Mouse (Mus musculus) limb, embryonic 15.5 days (tissue): ENCODE measurements around the gene Ptprcap. TPM values are rescaled to one million over a fixed set of nuclear protein-coding genes. Genes with fewer than 3 reads are reported as not detected.

ENCODE experiments used
- ATAC-seq: fragments of 200-750 bp; cut with Nextera tagmentation; 2 replicates; pipeline ENCODE4 v1.8.0; 2017; ENCODE audit warnings: low read depth, moderate TSS enrichment; ENCODE audit not compliant: insufficient number of reproducible peaks, low FRiP score, low TSS enrichment
- H3K27ac ChIP-seq: fragments of 300-500 bp; sonication (generic); 2 replicates; pipeline ENCODE4 v1.5.1; 2015; ENCODE audit warnings: moderate library complexity, mild to moderate bottlenecking, inconsistent platforms
- H3K27me3 ChIP-seq: fragments of 300-500 bp; sonication (generic); 2 replicates; pipeline ENCODE4 v1.6.1; 2015; ENCODE audit warnings: inconsistent platforms
- H3K36me3 ChIP-seq: fragments of 300-500 bp; sonication (generic); 2 replicates; pipeline ENCODE4 v1.6.1; 2015; ENCODE audit warnings: inconsistent platforms
- H3K4me1 ChIP-seq: fragments of 300-500 bp; sonication (generic); 2 replicates; pipeline ENCODE4 v1.6.1; 2015; ENCODE audit warnings: inconsistent platforms
- H3K4me2 ChIP-seq: fragments of 300-500 bp; sonication (generic); 2 replicates; pipeline ENCODE4 v1.6.1; 2015; ENCODE audit warnings: mild to moderate bottlenecking, inconsistent platforms
- H3K4me3 ChIP-seq: fragments of 300-500 bp; sonication (generic); 2 replicates; pipeline ENCODE4 v1.5.1; 2015; ENCODE audit warnings: mild to moderate bottlenecking, inconsistent platforms
- H3K9ac ChIP-seq: fragments of 300-500 bp; sonication (generic); 2 replicates; pipeline ENCODE4 v1.6.1; 2015; ENCODE audit warnings: inconsistent platforms
- H3K9me3 ChIP-seq: fragments of 300-500 bp; sonication (generic); 2 replicates; pipeline ENCODE4 v1.6.1; 2016; ENCODE audit warnings: inconsistent platforms
- WGBS: fragments of 180-500 bp; shearing (Covaris S2); methylation state at CpG from one replicate; pipeline ENCODE4 v1.1.7; 2015; 5-methylcytosine and 5-hydroxymethylcytosine counted together
- polyA plus RNA-seq: library from polyadenylated mRNA; unstranded; fragments of >200 nt; fragmentation: Nextera tagmentation; extraction: Ambion mirVana; gene quantifications from 2 replicates; pipeline ENCODE4 v1.2.1, GENCODE M21; 2015

Ptprcap gene
- polyA plus RNA-seq, 1 experiment from 2014 or later = 9.5 TPM

DNA sequence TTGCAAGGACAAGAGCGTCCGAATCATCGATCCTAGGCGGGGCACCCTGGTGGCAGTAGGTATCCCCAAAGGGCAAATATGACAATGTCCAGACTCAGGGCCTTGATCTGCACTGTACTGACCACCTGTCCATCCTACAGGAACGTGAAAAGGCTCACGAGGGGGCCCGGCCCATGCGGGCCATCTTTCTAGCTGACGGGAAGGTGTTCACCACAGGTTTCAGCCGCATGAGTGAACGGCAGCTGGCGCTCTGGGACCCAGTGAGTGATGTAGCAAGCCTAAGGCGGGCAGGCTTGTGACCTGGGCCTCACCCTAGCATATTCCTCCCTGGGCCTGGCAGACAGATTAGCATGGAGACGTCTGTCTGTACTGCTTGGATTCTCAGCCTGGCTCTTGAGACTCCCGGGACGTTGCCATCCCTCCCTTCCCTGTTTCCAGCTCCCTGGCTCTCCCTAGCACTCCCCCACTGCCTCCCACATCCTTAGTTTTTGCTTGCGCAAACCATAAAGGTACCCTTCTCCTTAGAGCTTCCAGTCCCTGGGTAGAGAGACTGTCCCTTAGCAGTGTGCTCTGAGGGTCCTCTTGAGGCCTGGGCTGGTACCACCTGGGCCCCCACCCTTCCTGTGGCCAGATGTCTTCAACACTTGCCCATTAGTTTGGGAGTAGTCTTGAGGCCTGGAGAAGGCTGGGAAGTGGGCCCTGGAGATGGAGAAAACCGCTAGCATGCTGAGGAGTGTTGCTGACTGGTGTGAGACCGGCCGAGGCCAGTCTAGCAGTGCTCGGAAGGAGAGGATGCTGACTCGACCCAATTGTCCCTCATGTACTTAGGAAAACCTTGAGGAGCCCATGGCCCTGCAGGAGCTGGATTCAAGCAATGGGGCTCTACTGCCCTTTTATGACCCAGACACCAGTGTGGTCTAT lies 2.6 kb upstream of the Ptprcap start:
- Histone ChIP-seq H3K36me3 (peaks cover 46% of the 10 kb centered on the region), H3K4me2 (no peak overlapping the region), H3K4me3 (no peak overlapping the region), H3K9ac (no peak overlapping the region), H3K9me3 (no peaks in the 10 kb centered on the region), H3K4me1 (peaks cover 22% of the 10 kb centered on the region), H3K27ac (no peak overlapping the region), H3K27me3 (no peaks in the 10 kb centered on the region)
- WGBS = 89% methylated on average over 22 of the region's 22 CpGs
- ATAC-seq = no peak

DNA sequence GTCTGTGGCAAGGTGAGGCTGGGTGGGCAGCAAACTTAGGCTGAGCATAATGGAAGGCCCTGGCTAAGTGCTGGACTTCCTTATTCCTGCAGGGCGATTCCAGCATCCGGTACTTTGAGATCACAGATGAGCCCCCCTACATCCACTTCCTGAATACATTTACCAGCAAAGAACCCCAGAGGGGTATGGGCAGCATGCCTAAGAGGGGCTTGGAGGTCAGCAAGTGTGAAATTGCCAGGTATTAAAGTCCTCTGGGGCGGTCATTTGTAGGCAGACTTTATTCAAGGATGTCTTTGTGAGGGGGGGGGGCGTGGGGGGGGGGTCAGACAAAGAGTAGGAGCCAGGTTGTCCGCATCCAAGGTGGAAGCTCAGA lies 1.9 kb upstream of the Ptprcap start:
- H3K9ac ChIP-seq = no peak overlapping the region
- no peaks in the 10 kb centered on the region for H3K9me3 ChIP-seq
- no peak overlapping the region for H3K27ac ChIP-seq
- H3K4me1 ChIP-seq = peaks cover 22% of the 10 kb centered on the region
- peaks cover 53% of the 10 kb centered on the region for H3K36me3 ChIP-seq
- WGBS = 65% methylated on average over 5 of the region's 5 CpGs
- H3K27me3 ChIP-seq = no peaks in the 10 kb centered on the region
- no peak for ATAC-seq
- no peak overlapping the region for H3K4me2 ChIP-seq
- H3K4me3 ChIP-seq = no peak overlapping the region

DNA sequence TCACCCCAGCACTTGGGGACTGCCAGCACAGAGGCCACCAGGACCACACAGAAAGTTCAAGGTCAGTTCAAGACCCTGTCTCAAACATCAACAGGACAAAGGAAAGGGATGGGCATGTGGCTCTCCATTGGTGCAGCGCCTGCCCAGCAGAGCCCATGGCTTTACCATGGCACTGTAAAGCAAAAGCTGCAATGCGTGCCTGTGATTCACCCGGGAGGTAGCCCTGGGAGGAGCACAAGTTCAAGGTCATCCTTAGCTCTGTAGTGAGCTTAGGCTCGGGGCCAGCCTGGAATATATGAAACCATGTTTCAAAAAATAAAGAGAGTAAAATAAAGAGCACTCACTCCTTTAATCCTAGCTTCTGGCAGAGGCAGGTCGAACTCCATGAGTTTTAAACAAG lies 1.5 kb upstream of the Ptprcap start:
- peaks cover 22% of the 10 kb centered on the region for H3K4me1 ChIP-seq
- ATAC-seq = no peak
- peaks cover 57% of the 10 kb centered on the region for H3K36me3 ChIP-seq
- H3K4me2 ChIP-seq = no peak overlapping the region
- no peak overlapping the region for H3K9ac ChIP-seq
- H3K4me3 ChIP-seq = no peak overlapping the region
- no peaks in the 10 kb centered on the region for H3K27me3 ChIP-seq
- no peak overlapping the region for H3K27ac ChIP-seq
- no peaks in the 10 kb centered on the region for H3K9me3 ChIP-seq
- WGBS = 90% methylated on average over 5 of the region's 5 CpGs

DNA sequence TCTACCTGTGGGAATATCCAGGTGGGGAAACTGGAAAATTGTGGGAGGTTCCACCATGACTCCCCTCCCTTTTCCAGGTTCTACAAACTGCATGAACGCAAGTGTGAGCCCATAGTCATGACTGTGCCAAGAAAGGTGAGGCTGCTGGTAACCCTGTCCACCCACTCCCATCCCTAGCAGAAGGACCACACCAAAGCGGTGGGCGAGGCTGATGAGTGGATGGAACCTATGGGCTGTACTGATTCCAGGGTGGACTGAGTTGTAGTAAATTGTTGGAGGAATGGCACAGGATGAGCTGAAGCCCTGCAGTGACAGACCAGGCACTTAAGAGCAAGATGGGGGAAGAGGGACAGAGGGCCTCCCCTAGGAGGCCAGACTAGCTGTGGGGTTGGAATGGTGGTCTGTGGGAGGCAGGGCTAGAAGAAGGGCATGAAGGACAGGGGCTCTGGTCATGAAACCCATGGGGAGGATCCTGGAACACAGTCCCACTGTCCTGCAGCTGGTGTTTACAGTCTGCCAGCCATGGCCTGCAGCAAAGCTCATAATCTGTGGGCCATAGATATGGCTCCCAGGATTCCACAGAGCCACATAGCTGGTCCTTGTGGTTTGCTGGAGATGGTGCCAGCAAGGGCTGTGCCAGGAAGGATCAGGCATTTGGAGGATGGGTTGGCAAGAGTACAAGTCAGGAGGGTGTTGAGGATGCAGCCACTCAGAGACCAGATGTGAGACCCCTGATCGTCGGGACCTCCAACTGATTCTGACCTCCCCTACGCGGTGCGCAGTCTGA lies 766 bp upstream of the Ptprcap start:
- Histone ChIP-seq H3K36me3 (peaks cover 64% of the 10 kb centered on the region), H3K9ac (no peak overlapping the region), H3K4me1 (peaks cover 20% of the 10 kb centered on the region), H3K27ac (no peak overlapping the region), H3K4me3 (no peak overlapping the region), H3K9me3 (no peaks in the 10 kb centered on the region), H3K27me3 (no peaks in the 10 kb centered on the region), H3K4me2 (no peak overlapping the region)
- WGBS = 85% methylated on average over 8 of the region's 8 CpGs
- no peak for ATAC-seq

DNA sequence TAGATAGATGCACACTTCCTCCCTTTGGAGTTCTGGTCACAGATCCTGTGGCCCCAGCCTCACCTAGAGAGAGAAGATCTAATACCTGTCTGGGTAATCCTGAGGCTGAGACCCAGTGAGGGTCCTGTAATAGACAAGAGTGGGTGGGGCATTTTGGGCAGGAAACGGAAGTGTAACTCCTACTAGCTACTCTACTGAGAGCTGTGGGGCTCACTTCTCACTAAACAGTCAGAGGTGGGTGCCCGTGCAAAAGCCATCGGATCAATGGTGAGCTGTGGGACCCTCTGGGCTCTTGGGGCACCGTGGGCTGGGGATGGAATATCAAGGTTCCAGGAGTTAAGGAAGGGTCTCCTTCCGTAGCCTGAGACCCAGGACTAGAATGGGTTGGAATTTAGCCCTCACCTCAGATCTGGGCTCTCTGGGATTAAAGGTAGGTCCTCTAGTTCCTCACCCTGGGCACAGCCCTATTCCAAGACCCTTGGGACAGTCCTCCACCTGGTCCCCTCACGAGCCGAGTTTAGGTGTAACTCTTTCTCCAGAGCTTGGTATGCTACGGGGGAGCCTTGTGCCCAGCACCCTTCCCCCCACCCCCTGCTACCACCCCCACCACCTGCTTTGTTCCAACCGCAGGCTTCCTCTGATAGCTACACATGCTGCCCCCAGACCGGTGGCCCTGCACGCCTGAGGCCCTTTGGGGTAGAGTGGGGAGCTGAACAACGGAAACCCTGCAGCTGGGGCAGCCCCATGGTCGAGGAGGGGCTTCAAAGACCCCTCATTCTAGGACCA lies 1.2 kb downstream of the Ptprcap start:
- H3K4me1 ChIP-seq = peaks cover 7% of the 10 kb centered on the region
- ATAC-seq = no peak
- no peaks in the 10 kb centered on the region for H3K27me3 ChIP-seq
- H3K4me2 ChIP-seq = no peak overlapping the region
- H3K9me3 ChIP-seq = no peaks in the 10 kb centered on the region
- no peak overlapping the region for H3K9ac ChIP-seq
- peaks cover 84% of the 10 kb centered on the region for H3K36me3 ChIP-seq
- no peak overlapping the region; the same call in 1 of the 2 replicates for H3K27ac ChIP-seq
- whole genome bisulfite sequencing = 78% methylated on average over 13 of the region's 13 CpGs
- no peak overlapping the region for H3K4me3 ChIP-seq

DNA sequence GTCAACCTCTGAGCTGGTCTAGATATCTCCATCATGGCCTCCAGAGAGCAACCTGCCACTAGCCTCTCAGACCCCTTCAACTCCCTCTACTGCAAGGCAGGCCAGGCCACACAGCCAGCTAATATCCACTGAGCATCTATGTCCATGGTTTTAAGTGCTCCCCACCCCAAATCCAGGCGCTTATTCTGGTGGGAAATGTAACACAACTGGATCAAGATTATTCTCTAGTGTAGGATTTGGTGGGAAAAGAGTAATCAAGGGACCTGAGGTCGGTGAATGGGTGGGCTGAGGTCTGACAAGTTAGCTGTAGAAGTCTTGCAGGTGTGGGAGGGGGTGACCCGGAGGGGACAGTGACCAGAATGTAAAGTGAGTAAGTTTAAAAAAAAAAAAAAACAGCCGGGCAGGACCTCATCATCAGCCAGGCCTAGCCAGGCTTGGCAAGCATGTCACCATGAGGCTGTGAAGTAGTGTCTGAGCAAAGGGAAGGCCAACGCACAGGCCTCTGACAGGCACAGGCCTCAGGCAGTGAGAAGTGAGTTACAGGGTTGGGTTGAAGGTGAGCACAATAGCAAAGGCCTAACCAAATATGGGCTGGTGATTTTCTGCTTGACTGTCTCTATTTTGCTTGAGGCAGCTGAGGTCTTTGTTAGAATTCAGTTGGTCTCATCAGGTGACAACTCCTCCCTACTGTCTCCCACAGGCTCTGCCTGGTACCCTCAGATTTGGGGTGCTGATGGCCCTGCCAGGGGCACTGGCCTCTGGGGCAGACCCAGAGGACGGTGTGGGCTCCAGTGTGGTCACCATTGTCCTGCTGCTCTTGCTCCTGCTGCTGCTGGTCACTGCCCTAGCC lies 2.0 kb downstream of the Ptprcap start:
- Histone ChIP-seq H3K4me1 (no peaks in the 10 kb centered on the region), H3K4me2 (no peak overlapping the region), H3K27ac (no peak overlapping the region; the same call in 1 of the 2 replicates), H3K9me3 (no peaks in the 10 kb centered on the region), H3K9ac (0 out of 2 replicates have a peak overlapping the region, but pooled peaks have one; percentile 14), H3K4me3 (no peak overlapping the region), H3K27me3 (no peaks in the 10 kb centered on the region), H3K36me3 (peaks cover 82% of the 10 kb centered on the region)
- ATAC-seq = no peak
- WGBS = 81% methylated on average over 6 of the region's 6 CpGs

DNA sequence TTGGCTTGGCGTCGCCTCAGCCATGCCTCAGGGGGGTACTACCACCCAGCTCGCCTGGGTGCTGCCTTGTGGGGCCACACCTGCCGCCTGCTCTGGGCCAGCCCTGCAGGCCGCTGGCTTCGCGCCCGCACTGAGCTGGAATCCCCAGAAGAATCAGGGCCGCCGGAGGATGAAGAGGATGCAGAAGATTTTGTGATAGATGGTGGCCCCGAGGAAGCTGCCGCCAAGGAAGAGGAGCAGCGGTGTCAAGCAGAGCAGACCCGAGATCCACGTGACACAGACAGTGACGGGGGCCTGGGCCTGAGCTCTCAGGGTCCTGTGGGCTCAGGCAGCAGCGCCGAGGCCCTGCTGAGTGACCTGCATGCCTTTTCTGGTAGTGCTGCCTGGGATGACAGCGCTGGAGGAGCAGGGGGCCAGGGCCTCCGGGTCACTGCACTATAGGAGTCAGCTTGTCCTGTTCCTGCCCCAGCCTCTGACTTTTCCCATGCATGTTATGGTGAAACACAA lies 2.7 kb downstream of the Ptprcap start:
- Histone ChIP-seq H3K9ac (no peak overlapping the region), H3K9me3 (no peaks in the 10 kb centered on the region), H3K4me3 (no peak overlapping the region), H3K27me3 (no peaks in the 10 kb centered on the region), H3K27ac (no peak overlapping the region), H3K4me1 (no peaks in the 10 kb centered on the region), H3K4me2 (no peak overlapping the region), H3K36me3 (peaks cover 81% of the 10 kb centered on the region)
- 77% methylated on average over 20 of the region's 20 CpGs for WGBS
- ATAC-seq = no peak

DNA sequence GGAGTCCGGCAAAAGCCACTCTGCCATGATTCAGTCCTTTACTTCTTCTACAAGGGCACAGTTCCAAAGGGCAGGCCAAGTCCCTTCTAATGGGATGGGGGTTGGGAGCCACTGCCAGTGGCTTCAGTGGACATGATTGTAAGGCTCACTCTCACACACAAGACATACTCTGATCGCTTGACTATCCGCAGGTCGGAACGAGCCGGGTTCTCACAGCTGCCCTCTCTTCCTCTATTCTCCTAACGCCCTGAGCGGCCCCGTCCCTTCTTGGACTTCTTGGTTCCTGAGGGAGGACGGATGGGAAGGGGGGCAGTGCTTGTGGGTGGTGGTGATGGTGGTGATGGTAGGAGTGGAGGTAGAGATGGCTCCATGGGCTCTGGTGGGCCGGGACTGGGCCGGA lies 3.4 kb downstream of the Ptprcap start:
- no peak overlapping the region for H3K4me2 ChIP-seq
- H3K9me3 ChIP-seq = no peaks in the 10 kb centered on the region
- ATAC-seq = no peak
- 90% methylated on average over 12 of the region's 12 CpGs for WGBS
- H3K4me3 ChIP-seq = no peak overlapping the region
- H3K27me3 ChIP-seq = no peaks in the 10 kb centered on the region
- no peak overlapping the region for H3K9ac ChIP-seq
- peaks cover 83% of the 10 kb centered on the region for H3K36me3 ChIP-seq
- H3K27ac ChIP-seq = no peak overlapping the region
- peaks cover 1% of the 10 kb centered on the region; the same call in 1 of the 2 replicates for H3K4me1 ChIP-seq

DNA sequence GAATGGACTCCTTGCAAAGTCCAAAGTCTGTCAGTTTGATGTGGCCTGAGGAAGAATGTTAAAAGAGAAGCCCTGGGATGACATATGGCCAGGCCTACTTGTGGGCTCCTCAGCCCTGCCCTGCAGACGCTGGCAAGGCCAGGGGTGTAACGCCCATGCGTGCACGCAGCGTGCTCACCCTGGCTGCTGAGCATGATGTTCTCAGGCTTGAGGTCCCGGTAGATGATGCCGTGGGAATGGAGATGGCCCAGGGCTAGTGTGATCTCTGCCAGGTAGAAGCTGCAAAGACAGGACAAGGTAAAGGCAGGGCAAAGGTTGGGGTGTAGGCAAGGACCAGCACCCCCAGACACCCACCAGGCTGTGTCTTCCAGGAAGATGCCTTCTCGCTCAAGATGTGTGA lies 5.6 kb downstream of the Ptprcap start:
- 97% methylated on average over 8 of the region's 8 CpGs for WGBS
- peaks cover 66% of the 10 kb centered on the region for H3K36me3 ChIP-seq
- H3K27ac ChIP-seq = no peak overlapping the region
- no peak for ATAC-seq
- peaks cover 16% of the 10 kb centered on the region for H3K4me1 ChIP-seq
- no peaks in the 10 kb centered on the region for H3K27me3 ChIP-seq
- no peaks in the 10 kb centered on the region for H3K9me3 ChIP-seq
- H3K9ac ChIP-seq = no peak overlapping the region
- no peak overlapping the region for H3K4me3 ChIP-seq
- no peak overlapping the region for H3K4me2 ChIP-seq

DNA sequence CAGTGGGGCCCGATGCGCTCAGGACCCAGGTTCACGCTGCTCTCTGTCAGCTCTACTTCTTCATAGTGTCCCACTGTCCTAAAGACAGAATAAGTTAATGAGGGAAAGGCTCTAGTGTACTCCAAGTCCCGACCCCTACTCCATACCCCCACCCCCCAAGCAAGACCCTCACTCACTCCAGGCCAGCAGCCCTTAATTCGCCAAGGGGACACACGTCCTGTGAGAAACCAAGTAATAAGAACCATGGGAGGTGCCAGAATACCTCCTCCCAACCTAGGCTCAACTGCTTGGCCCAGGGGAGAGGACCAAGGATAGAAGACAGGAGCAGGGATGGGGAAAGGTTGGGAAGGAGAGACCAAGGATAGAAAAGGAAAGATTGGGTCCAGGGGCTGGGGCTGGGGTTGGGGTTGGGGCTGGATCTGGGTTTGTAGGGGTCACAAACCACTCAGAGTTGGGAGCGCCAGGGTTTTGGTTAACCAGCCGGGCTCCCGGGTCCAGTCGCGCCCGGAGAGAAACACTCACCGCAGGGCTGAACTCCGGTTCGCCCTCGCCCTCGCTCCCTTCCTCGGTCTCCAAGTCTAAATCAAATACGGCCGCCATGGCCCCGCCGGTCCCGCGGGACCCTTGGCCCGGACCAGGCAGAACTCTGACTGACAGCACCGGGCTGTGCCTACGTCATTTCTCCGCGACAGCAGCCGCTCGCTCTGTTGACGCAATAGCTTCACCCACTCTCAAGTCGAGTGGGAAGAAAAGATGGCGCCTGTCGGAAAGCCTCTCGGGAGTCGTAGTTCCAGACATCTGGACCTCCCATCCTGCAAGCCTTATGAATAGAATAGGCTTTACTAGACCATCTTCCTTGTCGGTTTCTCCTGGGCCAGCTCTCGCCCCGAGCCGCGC lies 9.5 kb downstream of the Ptprcap start, which contains the start of gene Rps6kb2:
Gene Rps6kb2 (minus strand): TSS at position 709 of the 897 bp plus-strand sequence.
- WGBS = 6% methylated on average over 42 of the region's 42 CpGs
- H3K9ac ChIP-seq = peak within 1 kb of the TSS; percentile 73
- peak within 1 kb of the TSS; percentile 73 for H3K4me3 ChIP-seq
- peaks cover 39% of the 10 kb centered on the region for H3K36me3 ChIP-seq
- H3K9me3 ChIP-seq = no peaks in the 10 kb centered on the region
- peak within 1 kb of the TSS; percentile 85 for H3K4me2 ChIP-seq
- peak within 1 kb of the TSS; percentile 75 for H3K27ac ChIP-seq
- peaks cover 16% of the 10 kb centered on the region for H3K4me1 ChIP-seq
- ATAC-seq = peak; percentile 85
- H3K27me3 ChIP-seq = no peaks in the 10 kb centered on the region
